Mouse (Mus musculus) thymus, postnatal 14 days (tissue): ENCODE results near the gene Tada2b.
A peak's percentile ranks its signal among the peaks of the same experiment; 100 is the strongest.

ENCODE experiments used
- DNase-seq: peaks from one replicate; pipeline ENCODE4 v3.0.0; 2021

Gene Tada2b

DNA sequence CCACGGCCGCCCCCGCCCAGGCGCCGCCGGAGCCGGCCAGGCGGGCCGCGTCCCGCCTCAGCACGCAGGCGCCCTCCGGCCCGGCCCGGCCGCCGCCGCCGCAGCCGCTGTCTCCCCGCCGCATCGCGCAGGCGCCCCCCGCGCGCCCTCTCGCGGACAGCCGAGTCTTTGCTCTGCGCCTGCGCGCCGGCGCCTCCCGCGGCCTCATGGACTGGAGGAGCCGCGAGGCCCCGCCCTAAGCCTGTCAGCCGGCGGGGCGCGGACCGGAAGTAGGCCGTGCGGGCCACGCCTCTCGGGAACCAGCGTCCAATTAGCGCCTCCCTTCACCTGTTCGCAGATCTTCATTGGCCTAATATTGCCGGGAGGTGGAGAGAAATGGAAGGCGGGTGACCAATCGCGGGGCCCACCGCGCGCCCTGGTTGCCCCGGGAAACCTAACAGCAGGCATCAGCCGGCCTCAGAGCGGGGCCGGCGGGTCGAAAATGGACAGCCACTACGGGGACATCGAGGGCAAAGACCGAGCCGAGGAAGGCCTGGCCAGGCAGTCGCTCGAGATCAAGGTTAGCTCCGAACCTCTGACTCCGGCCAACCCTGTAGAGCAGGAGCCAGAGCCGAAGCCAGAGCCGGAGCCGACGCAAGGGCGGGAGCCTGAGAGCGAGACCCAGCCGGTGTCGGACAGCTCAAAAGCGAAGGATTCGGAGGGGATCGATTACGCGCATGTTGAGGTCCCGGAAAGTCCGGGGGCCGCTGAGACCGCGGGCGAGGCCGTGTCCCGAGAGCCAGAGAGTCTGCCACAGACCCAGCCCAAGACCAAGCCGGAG is at the start of gene Tada2b, which contains the start of gene Ccdc96:
TSS of gene Tada2b (minus strand) at position 115 of the 820 bp plus-strand sequence.
TSS of gene Ccdc96 (plus strand) at position 418 of the 820 bp plus-strand sequence.
- DNase-seq, result peak; percentile 98

DNA sequence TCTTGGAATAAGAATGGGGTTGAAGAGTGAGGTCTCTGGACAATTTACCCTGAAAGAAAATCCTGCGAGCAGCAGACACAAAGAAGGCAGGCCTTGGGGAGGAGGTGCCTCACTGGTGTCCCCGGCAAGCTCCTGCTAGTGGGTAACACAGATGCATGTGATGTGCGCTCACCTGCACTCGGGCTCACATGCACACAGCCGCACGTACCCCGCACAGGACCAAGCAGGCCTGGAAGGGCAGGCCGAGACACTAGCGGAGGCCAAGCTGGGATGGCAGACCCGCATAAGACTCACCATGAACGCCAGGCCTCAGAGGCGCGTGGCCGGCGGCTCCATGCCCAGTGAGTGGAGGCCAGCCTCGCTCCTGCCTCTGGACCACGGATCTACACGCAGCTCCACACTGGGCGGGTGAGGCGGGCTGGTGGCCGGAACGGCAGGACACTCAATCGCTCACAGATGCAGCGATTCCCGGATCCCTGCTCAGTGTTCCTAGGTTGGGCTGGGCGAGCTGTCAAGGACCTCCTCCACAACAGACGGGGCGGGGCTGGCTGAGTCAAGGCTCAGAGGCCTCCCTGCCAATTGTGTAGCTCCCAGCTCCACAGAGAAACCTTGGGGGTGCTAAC is 46.2 kb upstream of the Tada2b start:
- DNase-seq, result peak; percentile 84

DNA sequence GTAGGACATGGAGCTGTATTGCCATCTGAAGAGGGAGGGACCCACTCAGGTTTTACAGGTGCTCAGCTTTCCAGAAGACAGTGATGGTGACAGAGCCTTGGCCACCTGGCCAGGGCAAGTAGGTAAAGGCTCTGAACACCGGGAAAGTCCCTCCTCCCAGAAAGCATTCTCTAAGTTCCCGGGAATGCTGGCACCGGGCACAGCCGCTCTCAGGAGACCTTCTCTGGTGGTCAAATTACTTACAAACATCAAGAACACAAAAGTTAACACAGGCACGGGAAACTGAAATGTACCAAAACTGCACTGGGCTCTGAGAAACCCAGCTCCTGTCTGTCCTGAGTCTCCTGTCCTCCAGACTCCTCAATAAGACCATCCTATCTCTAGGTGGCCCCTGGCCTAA is 45.6 kb upstream of the Tada2b start:
- DNase-seq, result no peak

DNA sequence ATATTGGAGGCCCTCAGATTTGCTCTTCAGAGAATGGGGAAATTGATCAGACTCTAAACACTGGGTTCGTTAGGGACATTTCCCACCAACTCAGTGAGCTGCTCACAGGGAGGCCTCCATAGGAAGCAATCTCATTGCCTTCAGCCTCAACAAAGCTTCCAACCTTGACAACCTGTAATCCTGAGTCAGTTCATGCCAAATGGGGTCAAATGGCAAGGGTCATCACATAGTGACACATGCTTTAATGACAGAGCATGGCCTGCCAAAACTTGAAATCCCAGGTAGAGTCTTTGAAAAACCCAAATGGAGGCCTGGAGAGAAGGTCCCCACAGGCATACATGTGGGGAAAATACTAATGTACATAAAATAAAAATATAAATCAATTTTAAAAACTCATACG is 42.8 kb upstream of the Tada2b start:
- no peak for DNase-seq

DNA sequence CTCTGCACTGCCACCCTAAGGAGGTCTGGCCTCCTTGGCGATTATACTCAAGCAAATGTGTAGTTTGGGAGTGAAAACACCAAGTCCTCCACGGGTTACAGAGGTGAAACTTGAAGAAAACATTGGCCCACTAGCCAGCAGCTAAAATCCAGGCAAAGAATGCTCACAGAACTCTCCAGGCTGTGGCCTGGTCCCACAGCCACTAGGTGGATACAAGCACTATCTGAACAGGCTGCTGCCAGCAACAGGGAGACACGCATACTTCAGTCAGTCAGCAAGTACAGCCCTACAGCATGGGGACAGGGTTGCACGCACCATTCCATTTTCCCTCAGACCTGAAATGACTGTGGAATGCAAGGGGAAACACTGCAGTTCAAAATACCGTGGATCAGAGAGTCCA is 42.2 kb upstream of the Tada2b start:
- no peak for DNase-seq

DNA sequence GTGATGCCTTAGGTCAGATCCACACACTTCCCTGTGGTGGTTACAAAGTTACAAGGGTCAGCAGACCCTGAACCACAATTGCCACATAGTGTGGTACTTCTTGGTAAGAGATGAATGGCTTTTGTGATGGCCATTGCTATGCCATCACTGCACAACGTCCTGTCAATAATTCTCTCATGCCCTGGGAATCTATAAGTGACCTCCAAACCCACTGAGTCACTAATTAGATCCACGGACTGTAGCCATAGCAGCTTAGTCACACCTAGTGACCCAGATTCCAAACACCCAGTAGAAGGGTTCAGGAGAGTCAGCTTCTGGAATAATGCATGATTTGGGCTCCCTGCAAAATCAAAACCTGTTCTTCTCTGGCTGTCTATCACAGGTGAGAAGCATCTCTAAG is 41.1 kb upstream of the Tada2b start:
- no peak for DNase-seq

DNA sequence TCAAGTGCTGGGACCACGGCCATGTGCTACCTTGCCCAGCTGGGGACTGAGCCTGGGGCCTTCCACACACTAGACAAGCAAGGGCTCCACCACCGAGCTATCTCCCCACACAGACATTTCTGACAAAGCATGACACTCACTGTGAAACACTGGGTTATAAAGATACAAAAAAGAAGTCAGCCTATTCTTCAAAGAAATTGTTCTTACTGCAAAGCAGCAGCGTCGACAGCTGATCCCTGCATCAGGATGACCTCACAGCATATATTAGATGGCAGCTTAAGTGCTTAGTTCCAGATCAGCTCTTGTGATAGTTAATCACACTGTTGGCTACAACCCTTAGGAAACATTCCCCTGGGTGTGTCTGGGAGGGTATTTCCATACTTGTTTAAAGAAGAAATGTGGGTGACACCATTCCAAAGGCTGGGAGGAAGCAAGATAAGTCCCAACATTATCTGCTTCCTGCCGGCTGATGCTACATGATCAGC is 39.2 kb upstream of the Tada2b start:
- DNase-seq, result no peak

DNA sequence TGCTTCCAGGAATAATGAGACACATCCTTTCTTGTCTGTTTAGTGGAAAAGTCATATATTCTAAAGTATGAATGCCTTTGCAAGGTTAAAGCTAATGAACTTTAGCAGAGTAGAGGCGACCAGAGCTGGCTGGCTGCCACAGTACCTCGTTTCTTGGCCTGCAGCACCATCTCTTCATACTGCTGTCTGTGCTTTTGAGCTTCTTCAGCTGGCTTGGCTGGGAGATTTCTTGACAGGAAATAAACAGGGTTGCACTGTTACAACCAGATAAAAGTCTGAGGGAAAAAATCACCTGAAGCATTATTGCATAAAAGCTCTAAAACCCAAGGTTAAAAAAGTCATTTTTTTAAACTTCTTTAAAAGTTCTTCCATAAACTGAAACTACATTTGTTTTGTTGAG is 38.7 kb upstream of the Tada2b start:
- no peak for DNase-seq

DNA sequence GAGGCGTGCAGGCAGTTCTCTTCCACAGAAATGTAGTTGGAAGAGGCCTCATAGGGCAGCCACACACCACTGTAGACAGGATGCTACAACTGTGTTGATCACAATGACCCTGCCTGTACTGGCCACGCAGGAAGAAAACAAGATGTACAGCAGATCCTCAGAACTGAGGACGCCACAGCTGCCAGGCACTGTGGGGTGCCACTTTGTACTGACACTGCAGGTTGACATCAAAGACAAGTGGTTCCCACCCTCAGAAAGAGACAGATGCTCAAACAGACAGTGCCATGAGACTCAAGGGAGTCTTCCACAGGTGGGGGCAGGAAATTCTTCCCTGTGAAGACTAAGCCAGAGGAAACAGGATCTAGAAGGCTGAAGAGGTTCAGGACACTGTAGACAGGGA is 35.7 kb upstream of the Tada2b start:
- DNase-seq, result peak; percentile 56

DNA sequence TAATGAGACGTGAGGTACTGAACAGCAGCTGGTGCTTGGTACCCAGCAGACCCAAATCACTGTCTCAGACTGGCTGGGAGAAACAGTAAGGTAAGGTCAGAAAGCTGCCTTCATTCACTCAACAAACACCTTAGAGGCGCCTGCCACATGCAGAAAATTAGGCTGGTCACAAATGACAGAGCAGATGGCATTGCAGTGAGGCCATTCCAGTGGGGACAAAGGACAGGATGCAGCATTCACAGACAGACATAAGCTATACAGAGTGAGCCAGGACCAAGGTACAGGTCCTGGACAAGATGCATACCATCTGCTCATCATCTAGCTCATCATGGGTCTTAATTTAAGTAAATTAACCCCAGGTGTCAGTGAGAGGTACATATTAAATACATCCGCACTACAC is 33.5 kb upstream of the Tada2b start:
- DNase-seq, result no peak

DNA sequence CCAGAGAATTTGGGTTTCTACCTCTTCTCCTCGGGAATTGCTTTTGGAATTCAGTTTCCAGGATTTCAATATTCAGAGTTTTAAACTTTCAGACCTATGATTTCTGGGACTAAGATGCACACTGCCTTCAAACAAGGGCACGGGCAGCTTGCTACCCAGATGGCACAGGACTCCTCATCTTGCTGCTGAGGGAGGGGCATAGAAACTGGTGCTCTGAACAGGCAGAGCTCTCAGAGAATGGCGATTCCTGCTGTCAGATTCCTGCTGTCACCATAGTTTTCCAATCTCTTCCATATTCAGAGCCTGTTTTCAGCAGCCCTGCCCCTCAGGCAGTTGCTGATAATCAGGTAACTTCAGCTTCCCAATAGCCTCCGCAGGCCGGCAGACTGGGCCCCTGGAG is 31.5 kb upstream of the Tada2b start:
- DNase-seq, result no peak

DNA sequence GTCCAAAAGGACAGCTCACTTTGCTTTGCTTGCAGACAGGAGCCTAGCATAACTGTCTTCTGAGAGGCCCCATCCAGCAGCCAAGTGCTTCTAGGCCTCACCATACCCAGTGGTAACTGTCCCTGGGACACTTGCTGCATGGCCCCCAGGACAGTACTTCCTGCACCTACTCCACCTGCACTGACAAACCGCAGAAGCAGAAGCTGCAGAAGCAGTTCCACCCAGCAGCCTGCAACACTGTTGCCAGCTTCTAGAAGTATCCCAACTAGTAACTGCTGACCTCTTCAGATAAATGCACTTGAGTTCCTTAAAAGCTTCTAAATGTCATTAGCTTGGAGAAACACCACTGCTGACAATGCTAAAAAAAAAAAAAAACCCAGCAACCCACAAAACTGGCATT is 31.0 kb upstream of the Tada2b start:
- DNase-seq, result peak; percentile 22

DNA sequence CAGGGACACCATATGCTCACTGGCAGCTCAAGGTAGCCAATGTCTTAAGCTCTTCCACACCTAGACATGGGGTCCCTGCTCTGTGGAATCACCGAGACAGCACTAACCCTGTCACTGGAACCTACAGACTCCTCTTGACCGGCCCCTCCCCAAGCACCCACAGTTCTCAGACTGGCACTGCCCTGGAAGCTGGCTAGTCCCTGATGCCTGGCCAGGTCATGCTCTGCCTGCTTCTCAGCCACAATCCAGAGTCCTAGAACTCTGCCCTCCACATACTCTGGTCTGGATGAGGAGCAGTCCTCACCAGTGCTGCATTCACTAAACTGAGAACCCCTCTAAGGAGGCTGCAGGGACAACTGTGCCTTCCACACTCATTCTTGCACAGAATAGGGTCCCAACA is 26.9 kb upstream of the Tada2b start:
- no peak for DNase-seq

DNA sequence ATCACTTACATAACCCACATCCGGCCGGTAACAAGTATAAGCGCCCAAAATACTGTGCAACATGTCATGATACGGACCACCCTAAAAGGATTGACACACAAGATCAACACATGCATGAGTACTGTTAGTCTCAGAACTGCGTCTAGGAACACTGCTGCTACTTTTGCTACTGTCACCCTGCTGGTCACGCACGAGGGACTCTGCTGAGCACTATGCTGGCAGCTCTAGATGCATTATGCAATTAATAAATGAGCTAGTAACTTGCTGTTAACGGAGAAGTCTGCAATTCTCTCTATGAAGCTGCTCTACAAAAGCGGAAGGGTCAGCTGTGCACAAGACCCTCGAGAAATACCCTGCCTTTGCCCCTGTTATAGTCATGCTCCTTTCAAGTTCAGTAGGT is 24.3 kb upstream of the Tada2b start:
- no peak for DNase-seq

DNA sequence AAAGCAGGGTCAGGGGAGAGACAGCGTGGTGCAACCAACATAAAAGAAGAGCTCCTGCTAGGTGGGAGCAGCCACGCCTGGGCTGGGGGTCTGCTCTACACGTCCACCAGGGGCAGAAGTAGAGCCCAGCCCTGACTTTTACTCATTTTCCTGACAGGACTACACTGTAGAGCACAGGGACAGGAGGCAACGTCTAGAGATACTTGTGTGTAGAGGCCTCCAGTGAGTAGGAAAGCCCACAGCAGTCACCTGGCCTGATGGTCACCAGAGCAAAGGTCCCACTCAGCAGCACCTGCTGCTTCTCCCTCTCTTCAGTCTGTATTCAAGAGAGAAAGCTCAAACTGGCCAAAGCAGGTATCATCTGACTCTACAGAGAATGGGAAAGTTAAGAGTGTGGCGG is 21.6 kb upstream of the Tada2b start:
- no peak for DNase-seq

DNA sequence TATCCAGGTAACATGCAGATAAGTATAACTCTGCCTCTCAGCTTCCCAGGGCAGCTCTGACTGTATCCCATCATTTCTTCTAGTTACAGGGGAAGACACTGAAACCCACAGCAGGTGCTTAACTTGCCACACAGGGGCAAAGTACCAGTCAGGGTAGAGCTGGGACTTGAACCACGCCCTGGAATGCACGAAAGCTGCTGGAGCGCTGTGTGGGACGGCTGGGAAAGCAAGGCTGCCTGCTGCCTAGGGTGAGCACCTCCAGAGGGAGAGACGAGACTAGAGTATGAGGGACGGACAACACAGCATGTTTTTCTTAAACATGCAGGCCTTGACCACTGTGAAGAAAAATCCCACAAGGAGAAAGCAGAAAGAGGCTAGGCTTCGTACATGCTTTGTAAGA is 21.1 kb upstream of the Tada2b start:
- DNase-seq, result no peak

DNA sequence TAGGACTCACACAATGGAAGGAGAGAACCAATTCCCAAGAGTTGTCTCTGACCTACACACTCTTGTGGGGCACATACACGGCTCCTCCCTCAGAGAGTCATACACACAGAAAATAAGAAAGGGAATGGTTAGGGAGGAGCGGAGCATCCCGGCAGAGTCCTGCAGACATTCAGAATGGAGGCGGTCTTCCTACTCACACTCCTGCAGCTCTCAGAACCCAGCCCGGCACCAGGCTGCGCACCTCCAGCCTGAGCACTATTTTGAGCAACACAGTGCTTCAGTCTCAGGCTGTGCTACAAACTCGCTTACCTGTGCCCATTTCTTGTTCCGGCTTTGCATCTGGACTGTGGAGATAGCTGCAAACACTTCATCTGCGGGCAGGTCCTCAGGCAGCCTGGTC is 10.6 kb upstream of the Tada2b start:
- DNase-seq, result no peak

DNA sequence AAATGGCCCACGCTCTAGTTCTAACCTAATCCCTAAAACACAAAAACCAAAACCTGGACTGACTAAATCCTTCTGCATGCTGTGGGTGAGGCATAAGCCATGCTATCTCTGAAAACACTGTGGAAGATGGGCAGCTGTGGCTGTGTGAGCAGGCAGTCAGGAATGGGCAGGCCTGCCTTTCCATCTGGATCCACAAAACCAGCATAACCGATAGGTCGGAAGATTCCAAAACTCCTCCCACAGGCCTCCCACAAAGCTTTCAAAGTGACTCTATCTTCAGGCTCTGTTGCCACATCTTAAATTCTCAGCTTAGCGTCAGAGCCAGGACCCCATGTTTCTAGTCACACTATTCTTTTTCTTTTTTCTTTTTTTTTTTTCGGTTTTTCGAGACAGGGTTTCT is 9.8 kb upstream of the Tada2b start:
- DNase-seq, result no peak

DNA sequence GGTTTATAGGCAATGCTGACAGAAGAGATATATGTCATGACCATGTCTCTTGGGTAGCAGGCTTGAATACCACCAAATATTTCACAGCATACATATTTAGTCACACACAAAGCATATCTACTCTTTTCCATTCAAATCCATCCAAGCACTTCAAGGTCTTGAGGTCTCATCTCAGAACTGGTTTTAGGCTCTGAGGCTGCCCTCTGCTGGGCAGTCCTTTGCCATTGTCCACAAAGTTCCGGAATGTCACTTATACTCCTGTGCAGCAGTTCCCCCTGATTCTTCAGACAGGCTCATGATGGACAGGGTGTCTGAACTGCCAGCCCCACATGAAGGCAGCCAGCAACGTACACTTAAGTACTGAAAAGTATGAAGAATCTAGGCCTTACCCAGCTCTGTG is 5.1 kb upstream of the Tada2b start:
- peak; percentile 32 for DNase-seq

DNA sequence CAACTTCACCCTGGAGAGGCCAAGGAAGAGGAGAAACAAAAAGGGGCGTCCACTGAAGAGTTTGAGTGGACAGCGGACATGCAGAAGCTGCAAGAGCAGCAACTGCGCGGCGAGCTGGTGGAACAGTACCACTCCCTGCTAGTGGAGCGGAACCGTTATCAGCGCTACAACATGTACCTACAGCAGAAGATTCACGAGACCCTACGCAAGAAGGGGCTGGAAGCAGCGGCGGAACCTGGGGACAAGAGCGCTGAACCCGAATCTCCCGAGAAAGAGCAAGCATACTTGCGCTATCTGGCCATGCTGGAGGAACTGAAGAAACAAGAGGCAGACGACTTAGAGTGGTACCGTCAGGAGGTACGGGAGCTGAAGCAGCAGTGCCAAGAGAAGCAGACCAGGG is 1.2 kb upstream of the Tada2b start:
- DNase-seq, result no peak

DNA sequence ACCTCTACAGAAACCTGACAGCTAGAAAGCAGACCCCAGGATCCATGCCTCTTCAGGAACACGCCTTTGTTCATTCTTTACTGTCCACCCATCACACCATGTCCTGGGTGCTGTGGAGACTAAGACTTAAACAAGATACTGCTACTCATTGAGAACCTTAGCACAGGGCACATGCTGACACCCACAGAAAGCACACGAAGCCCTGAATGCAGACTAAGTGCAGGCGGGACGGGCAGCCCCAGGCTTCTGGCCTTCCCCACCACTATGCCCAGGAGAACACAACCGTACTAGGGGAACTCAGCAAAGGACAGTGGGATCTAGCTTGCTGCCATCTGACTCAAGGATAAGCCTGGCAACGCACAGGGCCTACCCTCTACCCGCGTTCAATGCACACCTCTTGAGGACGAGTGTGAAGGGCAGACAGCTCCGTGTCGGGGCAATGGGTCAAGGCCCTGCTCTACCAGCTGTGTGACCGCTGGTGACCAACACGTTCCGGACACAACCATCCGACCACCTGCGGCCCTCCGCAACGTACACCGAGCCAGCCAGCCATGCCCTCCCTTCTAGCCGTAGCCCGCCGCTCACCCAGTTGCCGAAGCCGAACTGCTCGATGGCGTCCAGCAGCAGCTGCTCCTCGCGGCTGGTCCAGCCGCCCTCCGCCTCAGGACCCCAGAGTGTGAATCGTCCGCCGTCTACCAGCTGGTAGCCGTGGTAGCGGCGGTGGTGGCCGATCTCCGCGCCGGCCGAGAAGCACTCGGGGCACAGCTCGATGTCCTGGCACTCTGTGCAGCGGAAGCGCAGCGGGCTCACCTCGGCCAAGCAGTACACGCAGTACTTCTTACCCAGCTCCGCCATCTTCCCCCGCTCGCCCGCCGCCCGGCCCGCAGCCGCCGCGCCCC is 633 bp downstream of the Tada2b start:
- DNase-seq, result peak; percentile 71

DNA sequence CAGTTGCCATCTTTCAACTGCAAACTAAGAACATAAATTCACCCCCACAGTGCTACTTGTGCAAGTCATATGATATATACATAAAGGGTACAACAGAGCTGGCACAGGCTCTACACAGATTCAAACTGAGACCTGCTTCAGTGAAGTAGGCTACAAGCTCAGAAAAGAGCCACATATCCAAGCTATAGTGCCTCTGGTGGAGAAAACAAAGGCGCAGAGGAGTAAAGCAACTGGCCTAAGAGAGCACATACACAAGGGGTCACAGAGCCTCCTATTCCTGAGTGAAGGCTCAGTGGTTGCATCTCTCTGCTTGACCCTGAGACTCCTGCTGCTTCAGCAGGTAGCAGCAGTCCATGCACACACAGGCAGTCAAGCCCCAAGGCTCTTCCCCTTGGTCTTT is 3.0 kb downstream of the Tada2b start:
- DNase-seq, result peak; percentile 21

DNA sequence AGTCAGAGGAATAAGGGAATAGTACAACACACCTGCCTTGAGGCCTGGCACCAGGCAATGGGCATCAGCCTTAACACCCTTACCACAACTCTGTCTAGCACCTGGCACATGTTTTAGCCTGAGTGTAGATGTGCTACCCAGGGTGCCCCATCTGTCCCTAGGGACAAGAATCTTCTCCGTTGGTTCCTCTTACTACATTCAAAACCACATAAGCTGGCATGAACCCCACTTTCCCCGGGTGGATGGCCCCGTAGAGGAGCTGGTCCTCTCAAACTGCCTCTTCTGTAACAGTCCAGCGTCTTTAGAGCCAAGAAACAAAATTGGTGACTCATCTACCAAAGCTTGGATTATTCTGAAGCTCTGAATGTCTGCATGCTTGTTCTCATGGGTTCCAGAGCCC is 3.7 kb downstream of the Tada2b start:
- no peak for DNase-seq

DNA sequence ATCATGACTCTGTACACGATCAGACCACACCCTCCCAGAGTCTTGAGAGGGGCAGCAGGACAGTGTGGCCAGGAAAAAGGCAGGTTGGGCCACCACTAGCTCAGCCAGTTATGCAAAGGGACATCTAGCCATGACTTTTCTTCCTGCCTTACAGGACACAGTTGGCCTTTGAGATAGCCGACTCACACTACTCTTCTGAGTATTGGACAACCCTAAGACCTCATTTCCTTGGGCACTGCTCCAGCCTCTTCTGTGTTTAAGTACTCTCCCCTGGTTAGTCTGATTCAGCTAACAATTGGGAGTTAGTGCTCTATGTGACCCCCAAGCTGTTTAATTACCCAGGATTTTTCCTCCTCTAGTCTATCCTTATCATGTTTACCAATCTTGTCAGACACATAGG is 4.3 kb downstream of the Tada2b start:
- no peak for DNase-seq
